Mouse (Mus musculus) forebrain, embryonic 15.5 days (tissue): ENCODE results near the gene Dync1h1. TPM values are rescaled to one million over a fixed set of nuclear protein-coding genes. Genes with fewer than 3 reads are reported as not detected.

Experiments used
- ATAC-seq: fragments of 200-750 bp; cut with Nextera tagmentation; replicated peaks from 2 replicates; pipeline ENCODE4 v1.8.0; 2017; ENCODE audit warnings: mild to moderate bottlenecking, moderate TSS enrichment, moderate library complexity
- H3K27ac ChIP-seq: fragments of 300-500 bp; sonication (generic); replicated peaks from 2 replicates; pipeline ENCODE4 v1.5.1; 2015; ENCODE audit warnings: mild to moderate bottlenecking, inconsistent platforms
- H3K27me3 ChIP-seq: fragments of 300-500 bp; sonication (generic); 2 replicates; pipeline ENCODE4 v1.6.1; 2015; ENCODE audit warnings: inconsistent platforms
- H3K36me3 ChIP-seq: fragments of 300-500 bp; sonication (generic); 2 replicates; pipeline ENCODE4 v1.6.1; 2015; ENCODE audit warnings: mild to moderate bottlenecking, inconsistent platforms
- H3K4me1 ChIP-seq: fragments of 300-500 bp; sonication (generic); 2 replicates; pipeline ENCODE4 v1.6.1; 2015; ENCODE audit warnings: inconsistent platforms
- H3K4me2 ChIP-seq: fragments of 300-500 bp; sonication (generic); replicated peaks from 2 replicates; pipeline ENCODE4 v1.6.1; 2015; ENCODE audit warnings: mild to moderate bottlenecking, inconsistent platforms
- H3K4me3 ChIP-seq: fragments of 300-500 bp; sonication (generic); 2 replicates; pipeline ENCODE4 v1.5.1; 2015; ENCODE audit warnings: mild to moderate bottlenecking, inconsistent platforms
- H3K9ac ChIP-seq: fragments of 300-500 bp; sonication (generic); replicated peaks from 2 replicates; pipeline ENCODE4 v1.6.1; 2015; ENCODE audit warnings: mild to moderate bottlenecking, inconsistent platforms
- H3K9me3 ChIP-seq: fragments of 300-500 bp; sonication (generic); 2 replicates; pipeline ENCODE4 v1.6.1; 2016; ENCODE audit warnings: inconsistent platforms
- WGBS: fragments of 180-500 bp; shearing (Covaris S2); methylation state at CpG from one replicate; pipeline ENCODE4 v1.1.7; 2015; ENCODE audit warnings: mixed read lengths; 5-methylcytosine and 5-hydroxymethylcytosine counted together
- microRNA-seq: library from miRNA; unstranded; fragments of <30 nt; microRNA quantifications from one replicate; pipeline ENCODE4, GENCODE M21; 2016
- polyA plus RNA-seq: library from polyadenylated mRNA; unstranded; fragments of >200 nt; fragmentation: Nextera tagmentation; extraction: Ambion mirVana; gene quantifications from 2 replicates; pipeline ENCODE4 v1.2.1, GENCODE M21; 2015

Gene Dync1h1
- polyA plus RNA-seq, 1 experiment from 2014 or later: 96.2 TPM

- WGBS: 91% methylated on average over 6 of the region's 6 CpGs
- Histone ChIP-seq H3K4me3 (no peak overlapping the region), H3K9ac (no peak overlapping the region), H3K4me2 (no peak overlapping the region), H3K36me3 (no peaks in the 10 kb centered on the region), H3K27ac (no peak overlapping the region), H3K9me3 (0 out of 2 replicates have a peak, but pooled peaks cover 3% of the 10 kb centered on the region), H3K27me3 (no peaks in the 10 kb centered on the region), H3K4me1 (no peaks in the 10 kb centered on the region)
- ATAC-seq: no peak
These were observed 113.0 kb downstream of the Dync1h1 start for GRCm38 (mm10) chr12:110714215-110714614.

GRCm38 (mm10) chr12:110716004-110716403 is 114.8 kb downstream of the Dync1h1 start:
- Histone ChIP-seq H3K27ac (no peak overlapping the region), H3K9me3 (0 out of 2 replicates have a peak, but pooled peaks cover 3% of the 10 kb centered on the region), H3K4me2 (no peak overlapping the region), H3K36me3 (no peaks in the 10 kb centered on the region), H3K4me3 (no peak overlapping the region), H3K27me3 (no peaks in the 10 kb centered on the region), H3K9ac (no peak overlapping the region), H3K4me1 (no peaks in the 10 kb centered on the region)
- ATAC-seq: no peak
- 37% methylated on average over 5 of the region's 5 CpGs for WGBS

Small RNA genes within 50 kb of the gene (microRNA-seq; reads per million reads assigned to microRNA genes)
- not detected for gene Gm27299

Other genes starting within 250 kb of the Dync1h1 start
- 137 TPM in 2 replicates for gene Ppp2r5c, start 154.3 kb upstream of the Dync1h1 start, polyA plus RNA-seq
- 0.33 and 0.48 TPM in 2 replicates for gene 1700001K19Rik, start 81.2 kb downstream of the Dync1h1 start, polyA plus RNA-seq
- 1,340 and 1,345 TPM in 2 replicates for gene Hsp90aa1, start 101.3 kb downstream of the Dync1h1 start, polyA plus RNA-seq
- 31.5 and 33.5 TPM in 2 replicates for gene Wdr20, start 136.5 kb downstream of the Dync1h1 start, polyA plus RNA-seq
- gene Mok, start 239.5 kb downstream of the Dync1h1 start, polyA plus RNA-seq: 11.8 and 13.8 TPM in 2 replicates
- 3.6 and 4.0 TPM in 2 replicates for gene Zfp839, start 248.8 kb downstream of the Dync1h1 start, polyA plus RNA-seq